Mouse (Mus musculus) liver, embryonic 14.5 days (tissue): ENCODE results near the gene Ppp1r21.

Source experiments
- CTCF ChIP-seq: IDR thresholded peaks from 2 replicates; pipeline ENCODE4 v1.5.1; 2016; ENCODE audit warnings: antibody characterized with exemption, low read depth, control low read depth
- EP300 ChIP-seq: IDR thresholded peaks from 2 replicates; pipeline ENCODE4 v1.6.1; 2016; ENCODE audit warnings: antibody characterized with exemption, low read depth

- TF ChIP-seq CTCF = no peak
- TF ChIP-seq EP300 = no peak
Observed at GRCm38 (mm10) chr17:88581511-88582021, 51.6 kb downstream of the Ppp1r21 start.
